Mouse (Mus musculus): ENCODE results near the gene Tmem63b. TPM values are rescaled to one million over a fixed set of nuclear protein-coding genes. Genes with fewer than 3 reads are reported as not detected.

Tmem63b gene
- polyA plus RNA-seq, 1 experiment from 2014 or later: 49.3 TPM

GRCm38 (mm10) chr17:45685171-45686092, 1.3 kb downstream of the Tmem63b start:
- H3K4me3 ChIP-seq (ENCODE audit: low read depth, low read length): peak overlapping the region; percentile 69
- peaks cover 23% of the 10 kb centered on the region for H3K4me1 ChIP-seq (ENCODE audit: control insufficient read depth, insufficient read depth, low read length)
- peak overlapping the region; percentile 78 for H3K4me2 ChIP-seq
- H3K9ac ChIP-seq (ENCODE audit: low read length): peak overlapping the region; percentile 77
- DNase-seq (ENCODE audit: low spot score, missing footprints) (peak; percentile 95), ATAC-seq (ENCODE audit: low FRiP score) (peak; percentile 59)
- peak overlapping the region; percentile 83 for H3K27ac ChIP-seq (ENCODE audit: low read depth, low read length)
- H3K9me3 ChIP-seq (ENCODE audit: control insufficient read depth, low read length): no peaks in the 10 kb centered on the region
- under 1% methylated on average over 58 of the region's 58 CpGs for WGBS
- no peaks in the 10 kb centered on the region for H3K27me3 ChIP-seq (ENCODE audit: control insufficient read depth, insufficient read depth, low read length)
- H3K36me3 ChIP-seq (ENCODE audit: control insufficient read depth, insufficient read depth, low read length): no peaks in the 10 kb centered on the region

DNA sequence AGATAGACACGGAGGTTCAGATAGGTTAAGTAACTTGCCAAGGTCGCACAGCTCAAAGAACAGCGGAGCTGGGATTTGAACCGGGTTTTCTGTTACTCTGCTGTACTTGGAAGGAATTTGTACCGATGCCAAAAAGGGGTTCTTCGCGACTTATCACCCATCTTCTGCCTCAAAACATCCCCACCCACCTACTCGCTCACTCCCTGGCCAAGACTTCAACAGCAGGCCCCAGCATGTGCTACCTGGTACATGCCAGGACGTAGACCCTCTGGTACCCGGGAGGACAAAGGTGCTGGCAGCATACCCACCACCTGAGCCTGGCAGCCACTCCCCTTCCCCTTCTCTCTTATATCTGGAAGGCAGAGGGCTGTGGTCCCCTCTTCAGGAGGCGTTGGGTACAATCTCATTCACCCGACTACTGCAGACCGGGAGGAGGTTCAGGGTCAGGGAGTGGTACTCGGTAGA, 2.0 kb downstream of the Tmem63b start:
- no peaks in the 10 kb centered on the region for H3K36me3 ChIP-seq (ENCODE audit: control insufficient read depth, insufficient read depth, low read length)
- peak overlapping the region; percentile 77 for H3K9ac ChIP-seq (ENCODE audit: low read length)
- H3K4me2 ChIP-seq: peak overlapping the region; percentile 78
- ATAC-seq (ENCODE audit: low FRiP score) (peak; percentile 5), DNase-seq (ENCODE audit: low spot score, missing footprints) (no peak)
- peak overlapping the region; percentile 69 for H3K4me3 ChIP-seq (ENCODE audit: low read depth, low read length)
- H3K4me1 ChIP-seq (ENCODE audit: control insufficient read depth, insufficient read depth, low read length): peaks cover 23% of the 10 kb centered on the region
- no peaks in the 10 kb centered on the region for H3K9me3 ChIP-seq (ENCODE audit: control insufficient read depth, low read length)
- no peaks in the 10 kb centered on the region for H3K27me3 ChIP-seq (ENCODE audit: control insufficient read depth, insufficient read depth, low read length)
- 30% methylated on average over 14 of the region's 14 CpGs for WGBS
- H3K27ac ChIP-seq (ENCODE audit: low read depth, low read length): peak overlapping the region; percentile 83

- peaks cover 23% of the 10 kb centered on the region for H3K4me1 ChIP-seq (ENCODE audit: control insufficient read depth, insufficient read depth, low read length)
- H3K9ac ChIP-seq (ENCODE audit: low read length): no peak overlapping the region
- no peak for ATAC-seq (ENCODE audit: low FRiP score)
- H3K4me2 ChIP-seq: no peak overlapping the region
- no peaks in the 10 kb centered on the region for H3K27me3 ChIP-seq (ENCODE audit: control insufficient read depth, insufficient read depth, low read length)
- H3K9me3 ChIP-seq (ENCODE audit: control insufficient read depth, low read length): no peaks in the 10 kb centered on the region
- no peaks in the 10 kb centered on the region; the same call in 1 of the 2 replicates for H3K36me3 ChIP-seq (ENCODE audit: control insufficient read depth, insufficient read depth, low read length)
- no peak overlapping the region for H3K4me3 ChIP-seq (ENCODE audit: low read depth, low read length)
- no peak overlapping the region for H3K27ac ChIP-seq (ENCODE audit: low read depth, low read length)
- 99% methylated on average over 4 of the region's 4 CpGs for WGBS
- no peak for DNase-seq (ENCODE audit: low spot score, missing footprints)
These were observed 3.9 kb downstream of the Tmem63b start for GRCm38 (mm10) chr17:45682843-45683242.

DNA sequence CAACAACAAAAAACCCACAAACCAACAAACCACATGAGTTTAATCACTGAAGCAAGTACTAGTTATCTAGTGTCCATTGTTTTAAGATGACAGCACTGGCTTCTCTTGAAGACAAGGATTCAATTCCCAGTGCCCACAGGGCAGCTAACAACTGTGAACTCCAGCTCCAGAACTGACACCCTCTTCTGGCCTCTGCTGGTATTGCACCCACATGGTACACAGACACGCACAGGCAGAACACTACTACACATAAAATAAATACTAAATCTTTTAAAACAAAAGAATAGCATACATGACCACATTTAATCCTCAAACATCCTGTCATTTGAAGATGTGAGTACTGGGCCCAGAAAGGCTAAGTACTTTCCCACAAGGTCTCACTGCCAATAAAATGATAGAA, 5.1 kb downstream of the Tmem63b start:
- no peaks in the 10 kb centered on the region for H3K9me3 ChIP-seq (ENCODE audit: control insufficient read depth, low read length)
- peaks cover 14% of the 10 kb centered on the region for H3K4me1 ChIP-seq (ENCODE audit: control insufficient read depth, insufficient read depth, low read length)
- H3K4me3 ChIP-seq (ENCODE audit: low read depth, low read length): no peak overlapping the region
- DNase-seq (ENCODE audit: low spot score, missing footprints): peak; percentile 88
- no peak for ATAC-seq (ENCODE audit: low FRiP score)
- H3K27ac ChIP-seq (ENCODE audit: low read depth, low read length): no peak overlapping the region
- no peak overlapping the region for H3K4me2 ChIP-seq
- WGBS: 94% methylated on average over 1 of the region's 1 CpGs
- H3K9ac ChIP-seq (ENCODE audit: low read length): no peak overlapping the region
- no peaks in the 10 kb centered on the region; the same call in 1 of the 2 replicates for H3K36me3 ChIP-seq (ENCODE audit: control insufficient read depth, insufficient read depth, low read length)
- no peaks in the 10 kb centered on the region for H3K27me3 ChIP-seq (ENCODE audit: control insufficient read depth, insufficient read depth, low read length)

GRCm38 (mm10) chr17:45680391-45680980, 6.2 kb downstream of the Tmem63b start:
- Histone ChIP-seq H3K9me3 (ENCODE audit: control insufficient read depth, low read length) (no peaks in the 10 kb centered on the region), H3K9ac (ENCODE audit: low read length) (peak overlapping the region; percentile 2), H3K4me3 (ENCODE audit: low read depth, low read length) (no peak overlapping the region), H3K4me2 (peak overlapping the region; percentile 14; the same call in 1 of the 2 replicates), H3K36me3 (ENCODE audit: control insufficient read depth, insufficient read depth, low read length) (peaks cover 4% of the 10 kb centered on the region; the same call in 1 of the 2 replicates), H3K4me1 (ENCODE audit: control insufficient read depth, insufficient read depth, low read length) (peaks cover 13% of the 10 kb centered on the region), H3K27ac (ENCODE audit: low read depth, low read length) (peak overlapping the region; percentile 49), H3K27me3 (ENCODE audit: control insufficient read depth, insufficient read depth, low read length) (no peaks in the 10 kb centered on the region)
- DNase-seq (ENCODE audit: low spot score, missing footprints): peak; percentile 91
- ATAC-seq (ENCODE audit: low FRiP score): peak; percentile 53
- 56% methylated on average over 8 of the region's 8 CpGs for WGBS

GRCm38 (mm10) chr17:45678106-45678505, 8.6 kb downstream of the Tmem63b start:
- DNase-seq (ENCODE audit: low spot score, missing footprints) (peak; percentile 98), ATAC-seq (ENCODE audit: low FRiP score) (0 out of 2 replicates have a peak, but pooled peaks have one; percentile 45)
- 38% methylated on average over 7 of the region's 7 CpGs for WGBS

GRCm38 (mm10) chr17:45672598-45672997, 14.1 kb downstream of the Tmem63b start:
- no peak overlapping the region for H3K4me2 ChIP-seq
- WGBS: 86% methylated on average over 2 of the region's 2 CpGs
- peaks cover 27% of the 10 kb centered on the region for H3K36me3 ChIP-seq (ENCODE audit: control insufficient read depth, insufficient read depth, low read length)
- H3K4me1 ChIP-seq (ENCODE audit: control insufficient read depth, insufficient read depth, low read length): no peaks in the 10 kb centered on the region
- no peak overlapping the region for H3K27ac ChIP-seq (ENCODE audit: low read depth, low read length)
- no peaks in the 10 kb centered on the region for H3K9me3 ChIP-seq (ENCODE audit: control insufficient read depth, low read length)
- no peak for ATAC-seq (ENCODE audit: low FRiP score)
- no peak for DNase-seq (ENCODE audit: low spot score, missing footprints)
- H3K27me3 ChIP-seq (ENCODE audit: control insufficient read depth, insufficient read depth, low read length): no peaks in the 10 kb centered on the region
- H3K4me3 ChIP-seq (ENCODE audit: low read depth, low read length): no peak overlapping the region
- no peak overlapping the region for H3K9ac ChIP-seq (ENCODE audit: low read length)

More at GRCm38 (mm10) chr17:45678106-45678505, 8.6 kb downstream of the Tmem63b start:
- H3K4me1 ChIP-seq (ENCODE audit: control insufficient read depth, insufficient read depth, low read length): peaks cover 6% of the 10 kb centered on the region
- H3K4me2 ChIP-seq: no peak overlapping the region
- no peaks in the 10 kb centered on the region for H3K9me3 ChIP-seq (ENCODE audit: control insufficient read depth, low read length)
- no peak overlapping the region for H3K4me3 ChIP-seq (ENCODE audit: low read depth, low read length)
- H3K27ac ChIP-seq (ENCODE audit: low read depth, low read length): no peak overlapping the region
- H3K9ac ChIP-seq (ENCODE audit: low read length): no peak overlapping the region
- H3K27me3 ChIP-seq (ENCODE audit: control insufficient read depth, insufficient read depth, low read length): no peaks in the 10 kb centered on the region
- H3K36me3 ChIP-seq (ENCODE audit: control insufficient read depth, insufficient read depth, low read length): peaks cover 11% of the 10 kb centered on the region

GRCm38 (mm10) chr17:45671821-45672220, 14.9 kb downstream of the Tmem63b start:
- ATAC-seq (ENCODE audit: low FRiP score) (no peak), DNase-seq (ENCODE audit: low spot score, missing footprints) (no peak)
- H3K9ac ChIP-seq (ENCODE audit: low read length): no peak overlapping the region
- H3K36me3 ChIP-seq (ENCODE audit: control insufficient read depth, insufficient read depth, low read length): peaks cover 27% of the 10 kb centered on the region
- no peak overlapping the region for H3K4me2 ChIP-seq
- H3K27me3 ChIP-seq (ENCODE audit: control insufficient read depth, insufficient read depth, low read length): no peaks in the 10 kb centered on the region
- H3K27ac ChIP-seq (ENCODE audit: low read depth, low read length): no peak overlapping the region
- H3K9me3 ChIP-seq (ENCODE audit: control insufficient read depth, low read length): no peaks in the 10 kb centered on the region
- no peak overlapping the region for H3K4me3 ChIP-seq (ENCODE audit: low read depth, low read length)
- 82% methylated on average over 1 of the region's 1 CpGs for WGBS
- H3K4me1 ChIP-seq (ENCODE audit: control insufficient read depth, insufficient read depth, low read length): no peaks in the 10 kb centered on the region

- Histone ChIP-seq H3K4me3 (ENCODE audit: low read depth, low read length) (no peak overlapping the region), H3K36me3 (ENCODE audit: control insufficient read depth, insufficient read depth, low read length) (peaks cover 29% of the 10 kb centered on the region), H3K4me1 (ENCODE audit: control insufficient read depth, insufficient read depth, low read length) (no peaks in the 10 kb centered on the region), H3K9ac (ENCODE audit: low read length) (no peak overlapping the region), H3K9me3 (ENCODE audit: control insufficient read depth, low read length) (no peaks in the 10 kb centered on the region), H3K27me3 (ENCODE audit: control insufficient read depth, insufficient read depth, low read length) (no peaks in the 10 kb centered on the region), H3K27ac (ENCODE audit: low read depth, low read length) (no peak overlapping the region), H3K4me2 (no peak overlapping the region)
- 92% methylated on average over 10 of the region's 10 CpGs for WGBS
- DNase-seq (ENCODE audit: low spot score, missing footprints) (peak; percentile 28), ATAC-seq (ENCODE audit: low FRiP score) (no peak)
These were observed 18.7 kb downstream of the Tmem63b start for GRCm38 (mm10) chr17:45667986-45668385.

Data from midbrain, embryonic 11.5 days (tissue).